Mouse (Mus musculus) left cerebral cortex, postnatal 4 days (tissue): ENCODE data around the gene Mocs3. TPM values are rescaled to one million over a fixed set of nuclear protein-coding genes. Genes with fewer than 3 reads are reported as not detected.

Experiments
- total RNA-seq, 2 experiments: library from RNA; stranded (reverse); gene quantifications; 2 replicates each; pipeline ENCODE4 v1.2.3; 2021

The Mocs3 gene
- total RNA-seq, 2 experiments from 2014 or later = 15.5 to 17.7 TPM

Other genes starting within 250 kb of the Mocs3 start
- gene Ripor3, start 220.0 kb upstream of the Mocs3 start, total RNA-seq = under 1 TPM; 0.52 to 0.64 TPM
- 1 to 10 TPM; 4.3 to 4.9 TPM for gene Pard6b, start 149.6 kb upstream of the Mocs3 start, total RNA-seq
- gene Adnp, start 23.5 kb upstream of the Mocs3 start, total RNA-seq = 100 to 1,000 TPM; 146 to 147 TPM
- 10 to 100 TPM; 28.5 to 33.7 TPM for gene Gm20716, start 258 bp upstream of the Mocs3 start, total RNA-seq
- 10 to 100 TPM; 29.7 to 41.5 TPM for gene Dpm1, start within 50 bp of the Mocs3 start, total RNA-seq
- 10 to 100 TPM; 34.4 to 34.5 TPM for gene Kcng1, start 51.1 kb downstream of the Mocs3 start, total RNA-seq